Mouse (Mus musculus) spleen, adult 2 months (tissue): ENCODE data around the gene Unc13d.

ENCODE experiments used
- CTCF ChIP-seq: fragments of 200-500 bp; IDR thresholded peaks from 2 replicates; pipeline ENCODE4 v1.5.1; 2011; ENCODE audit warnings: mild to moderate bottlenecking, inconsistent platforms; ENCODE audit not compliant: insufficient read depth, insufficient read length, insufficient replicate concordance; ENCODE audit errors: extremely low read depth
- POLR2A ChIP-seq: fragments of 200-500 bp; IDR thresholded peaks from 2 replicates; pipeline ENCODE4 v1.6.1; 2011; ENCODE audit warnings: low read depth, low read length, inconsistent platforms

- TF ChIP-seq CTCF (no peak), POLR2A (no peak)
Measured at GRCm38 (mm10) chr11:116111611-116112203, 33.9 kb upstream of the Unc13d start.
